Mouse (Mus musculus) heart, postnatal 0 days (tissue): ENCODE measurements around the gene St6galnac3. TPM values are rescaled to one million over a fixed set of nuclear protein-coding genes. Genes with fewer than 3 reads are reported as not detected.
"Not testable (repeated sequence)": the region's sequence is repeated elsewhere in the genome, so short reads cannot be mapped to it uniquely, and the experiment has no call there.

Experiments
- ATAC-seq: fragments of 200-750 bp; cut with Nextera tagmentation; 2 replicates; pipeline ENCODE4 v1.8.0; 2017; ENCODE audit warnings: low read depth, moderate number of reproducible peaks, moderate library complexity; ENCODE audit not compliant: insufficient read depth
- DNase-seq: peaks from one replicate; pipeline ENCODE4 v3.0.0-alpha.2; 2016; ENCODE audit warnings: low spot score
- H3K27ac ChIP-seq: fragments of 300-500 bp; sonication (generic); 2 replicates; pipeline ENCODE4 v1.5.1; 2014; ENCODE audit warnings: low read depth, mild to moderate bottlenecking
- H3K27me3 ChIP-seq: fragments of 300-500 bp; sonication (generic); 2 replicates; pipeline ENCODE4 v1.6.1; 2014; ENCODE audit warnings: low read length, mixed read lengths; ENCODE audit not compliant: control insufficient read depth, insufficient read depth
- H3K36me3 ChIP-seq: fragments of 300-500 bp; sonication (generic); replicated peaks from 2 replicates; pipeline ENCODE4 v1.6.1; 2014; ENCODE audit warnings: low read length, mixed read lengths; ENCODE audit not compliant: control insufficient read depth, insufficient read depth
- H3K4me1 ChIP-seq: fragments of 300-500 bp; sonication (generic); 2 replicates; pipeline ENCODE4 v1.6.1; 2014; ENCODE audit warnings: antibody characterized with exemption; ENCODE audit not compliant: control insufficient read depth, insufficient read depth
- H3K4me2 ChIP-seq: fragments of 300-500 bp; sonication (generic); 2 replicates; pipeline ENCODE4 v1.6.1; 2014; ENCODE audit warnings: low read depth, mild to moderate bottlenecking, low read length, moderate library complexity
- H3K4me3 ChIP-seq: fragments of 300-500 bp; sonication (generic); 2 replicates; pipeline ENCODE4 v1.5.1; 2014; ENCODE audit warnings: low read depth, low read length
- H3K9ac ChIP-seq: fragments of 300-500 bp; sonication (generic); replicated peaks from 2 replicates; pipeline ENCODE4 v1.6.1; 2014; ENCODE audit warnings: low read depth, low read length, mixed read lengths
- H3K9me3 ChIP-seq: fragments of 300-500 bp; sonication (generic); replicated peaks from 2 replicates; pipeline ENCODE4 v1.6.1; 2016; ENCODE audit warnings: low read length; ENCODE audit not compliant: control insufficient read depth
- CTCF ChIP-seq: IDR thresholded peaks from 2 replicates; pipeline ENCODE4 v1.5.1; 2016; ENCODE audit warnings: antibody characterized with exemption, control low read depth, low read depth
- EP300 ChIP-seq: IDR thresholded peaks from 2 replicates; pipeline ENCODE4 v1.6.1; 2016; ENCODE audit warnings: antibody characterized with exemption, low read depth
- WGBS: fragments of 180-500 bp; shearing (Covaris S2); extraction: QIAGEN DNeasy Blood & Tissue Kit; methylation state at CpG from one replicate; pipeline ENCODE4 v1.1.7; 2014; 5-methylcytosine and 5-hydroxymethylcytosine counted together
- polyA plus RNA-seq: library from polyadenylated mRNA; unstranded; fragments of >200 nt; fragmentation: Nextera tagmentation; extraction: Ambion mirVana; gene quantifications from 2 replicates; pipeline ENCODE4 v1.2.1, GENCODE M21; 2015
- total RNA-seq: library from RNA; depleted of rRNA; stranded (reverse); fragments of >200 nt; gene quantifications from 2 replicates; pipeline ENCODE4 v1.2.3, GENCODE M21; 2014; ENCODE audit warnings: low replicate concordance

St6galnac3 gene
- total and polyA plus RNA-seq, 2 experiments from 2014 or later, result 9.7 to 22.5 TPM

DNA sequence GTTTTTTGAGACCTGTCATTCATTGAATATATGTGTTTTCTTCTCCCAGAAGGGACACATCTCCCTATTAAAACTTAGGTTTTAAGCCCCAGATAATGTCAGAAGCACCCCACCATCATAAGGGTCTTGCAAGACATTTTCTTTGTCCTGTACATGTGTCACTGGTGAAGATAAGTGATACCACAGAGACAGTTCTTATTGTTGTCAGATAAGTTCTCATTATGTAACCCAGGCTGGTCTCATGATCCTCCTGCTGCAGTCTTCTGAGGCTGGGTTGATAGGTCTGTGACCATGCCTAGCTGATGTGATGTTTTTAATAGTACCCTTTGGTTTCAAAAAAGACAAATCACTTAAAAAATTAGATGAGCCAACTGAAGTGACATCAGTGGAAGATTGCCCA is 40.2 kb upstream of the St6galnac3 start:
- TF ChIP-seq CTCF (no peak), EP300 (no peak)
- no peak for ATAC-seq
- no peak overlapping the region for H3K9ac ChIP-seq
- no peak overlapping the region for H3K4me3 ChIP-seq
- H3K27ac ChIP-seq, result no peak overlapping the region
- H3K4me1 ChIP-seq, result no peaks in the 10 kb centered on the region
- no peaks in the 10 kb centered on the region for H3K36me3 ChIP-seq
- no peaks in the 10 kb centered on the region for H3K27me3 ChIP-seq
- no peak for DNase-seq
- H3K4me2 ChIP-seq, result no peak overlapping the region
- H3K9me3 ChIP-seq, result 0 out of 2 replicates have a peak, but pooled peaks cover 4% of the 10 kb centered on the region

DNA sequence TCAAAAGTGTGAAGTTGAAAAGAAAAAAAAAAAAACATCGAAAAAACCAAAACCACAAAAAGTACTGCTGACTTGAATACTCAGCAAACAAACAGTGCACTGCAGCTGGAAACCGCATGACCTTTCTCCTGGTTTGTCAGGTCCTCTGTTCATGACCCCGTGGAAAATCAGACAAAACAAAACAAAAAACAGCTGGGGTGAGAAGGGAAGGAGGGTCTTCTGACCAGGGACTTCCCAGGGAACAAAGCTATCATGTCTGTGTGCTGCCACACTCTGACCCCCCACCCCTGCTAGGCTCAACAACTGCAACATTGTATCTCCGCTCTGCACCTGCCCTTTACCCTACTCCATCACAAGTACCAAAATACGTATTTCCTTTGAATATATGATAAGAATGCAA is 39.8 kb upstream of the St6galnac3 start:
- TF ChIP-seq CTCF, result no peak
- no peak for TF ChIP-seq EP300
- 52% methylated on average over 5 of the region's 5 CpGs for WGBS
- no peaks in the 10 kb centered on the region for H3K36me3 ChIP-seq

DNA sequence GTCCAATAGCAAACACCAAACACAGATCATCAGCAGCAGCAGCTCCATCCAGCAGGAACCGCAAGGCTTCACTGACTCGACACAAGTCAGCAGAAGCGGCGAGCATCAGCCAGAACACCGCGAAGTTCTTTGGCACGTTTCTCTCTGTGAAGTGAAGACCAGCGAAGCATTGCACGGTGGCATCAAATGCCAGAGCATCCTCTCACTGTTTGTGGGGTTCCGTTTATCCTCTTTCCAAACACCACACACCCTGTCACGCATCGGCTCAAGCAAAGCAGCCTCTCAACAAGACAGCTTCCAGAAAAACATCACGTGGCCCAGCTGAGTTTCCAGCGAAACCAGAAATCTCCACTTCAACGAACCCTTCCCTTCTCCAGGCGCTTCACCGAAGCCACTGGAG is 36.2 kb upstream of the St6galnac3 start:
- Histone ChIP-seq H3K36me3 (no peaks in the 10 kb centered on the region), H3K4me1 (no peaks in the 10 kb centered on the region), H3K27me3 (no peaks in the 10 kb centered on the region), H3K27ac (no peak overlapping the region), H3K9me3 (no peaks in the 10 kb centered on the region), H3K4me2 (no peak overlapping the region), H3K4me3 (no peak overlapping the region), H3K9ac (no peak overlapping the region)
- DNase-seq (no peak), ATAC-seq (no peak)
- TF ChIP-seq EP300, result no peak
- no peak for TF ChIP-seq CTCF
- 79% methylated on average over 17 of the region's 17 CpGs for WGBS

More for the DNA sequence above, 39.8 kb upstream of the St6galnac3 start:
- no peak overlapping the region for H3K4me3 ChIP-seq
- H3K27me3 ChIP-seq, result no peaks in the 10 kb centered on the region
- ATAC-seq, result no peak
- H3K9ac ChIP-seq, result no peak overlapping the region
- no peak overlapping the region for H3K27ac ChIP-seq
- no peaks in the 10 kb centered on the region for H3K4me1 ChIP-seq
- DNase-seq, result no peak
- no peak overlapping the region for H3K4me2 ChIP-seq
- H3K9me3 ChIP-seq, result 0 out of 2 replicates have a peak, but pooled peaks cover 4% of the 10 kb centered on the region

DNA sequence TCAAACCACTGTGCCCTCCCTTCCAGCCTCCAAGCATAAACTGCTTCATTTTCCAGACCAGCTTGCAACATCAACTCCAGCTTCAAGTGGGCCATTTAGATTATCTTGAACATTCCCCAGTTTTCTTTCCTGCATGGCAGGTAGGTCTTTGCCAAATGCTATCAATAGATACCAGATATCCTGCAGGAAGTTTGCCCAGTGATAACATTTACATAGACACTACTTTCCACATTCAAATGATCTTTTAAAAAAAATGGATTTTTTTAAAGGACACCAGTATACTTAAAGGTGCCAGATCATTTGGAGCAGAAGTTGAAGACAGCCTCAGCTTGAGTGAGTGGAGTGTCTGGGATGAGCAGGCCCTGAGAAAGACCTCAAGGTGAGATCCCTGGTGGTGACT is 34.3 kb upstream of the St6galnac3 start:
- ATAC-seq (no peak), DNase-seq (no peak)
- Histone ChIP-seq H3K9me3 (no peaks in the 10 kb centered on the region), H3K4me1 (no peaks in the 10 kb centered on the region), H3K4me2 (no peak overlapping the region), H3K27me3 (no peaks in the 10 kb centered on the region), H3K4me3 (no peak overlapping the region), H3K9ac (no peak overlapping the region), H3K36me3 (no peaks in the 10 kb centered on the region), H3K27ac (no peak overlapping the region)
- no peak for TF ChIP-seq CTCF
- TF ChIP-seq EP300, result no peak

DNA sequence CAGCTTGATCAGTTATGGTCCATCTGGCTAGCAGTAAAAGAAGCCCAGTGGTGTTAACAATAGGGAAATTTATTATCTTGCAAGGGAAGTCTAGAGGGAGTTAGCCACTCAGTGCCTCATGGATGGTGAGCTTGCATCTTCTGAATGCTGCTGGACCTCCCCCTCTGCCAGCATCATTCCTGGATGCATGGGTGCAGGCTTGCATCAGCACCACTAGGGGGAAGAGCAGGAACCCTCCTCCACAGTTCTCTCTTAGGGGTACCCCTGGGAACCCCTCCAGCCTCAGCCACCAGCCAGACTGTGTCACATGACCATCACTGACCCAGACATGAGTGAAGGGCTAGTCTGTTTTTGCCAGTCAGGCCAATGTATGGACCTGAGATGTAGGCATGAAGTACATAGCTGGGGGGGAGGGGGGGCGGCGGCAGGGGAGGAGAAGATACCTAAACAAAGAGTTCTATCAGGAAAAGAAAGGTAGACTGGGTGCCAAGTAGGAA is 31.6 kb upstream of the St6galnac3 start:
- Histone ChIP-seq H3K9ac (no peak overlapping the region), H3K27me3 (no peaks in the 10 kb centered on the region), H3K9me3 (no peaks in the 10 kb centered on the region), H3K36me3 (no peaks in the 10 kb centered on the region), H3K4me2 (no peak overlapping the region), H3K4me1 (no peaks in the 10 kb centered on the region), H3K27ac (no peak overlapping the region), H3K4me3 (no peak overlapping the region)
- no peak for DNase-seq
- ATAC-seq, result no peak
- TF ChIP-seq EP300, result no peak
- no peak for TF ChIP-seq CTCF
- WGBS, result 94% methylated on average over 2 of the region's 2 CpGs

DNA sequence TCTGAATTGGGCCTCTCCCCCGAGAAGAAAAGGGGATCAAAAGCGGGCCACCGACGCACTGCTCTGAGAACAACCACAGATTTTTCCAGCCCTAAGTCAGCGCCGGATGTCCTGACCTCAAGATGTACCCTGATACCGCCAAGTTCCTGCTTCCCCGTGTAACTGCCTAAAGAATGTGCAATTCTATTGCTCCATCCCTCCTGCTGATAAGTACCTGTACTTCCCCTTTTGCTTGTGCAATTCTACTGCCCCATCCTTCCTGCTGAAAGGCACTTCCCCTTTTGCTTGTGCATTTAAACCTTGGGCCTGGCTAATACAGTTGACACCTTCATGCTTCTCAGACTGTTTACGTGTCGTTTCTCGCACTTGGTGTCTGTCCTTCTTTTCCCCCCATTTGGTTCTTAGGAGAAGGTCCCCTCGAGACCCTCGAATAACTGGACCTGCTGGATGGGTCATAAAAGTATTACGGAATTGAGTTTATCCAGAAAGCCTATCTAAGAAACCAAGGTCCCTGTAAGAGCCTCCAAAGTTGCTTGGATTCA is 30.9 kb upstream of the St6galnac3 start:
- H3K4me1 ChIP-seq, H3K9me3 ChIP-seq, H3K27me3 ChIP-seq, H3K36me3 ChIP-seq, H3K4me2 ChIP-seq, H3K4me3 ChIP-seq, ATAC-seq, H3K27ac ChIP-seq, DNase-seq, H3K9ac ChIP-seq: not testable (repeated sequence)
- 55% methylated on average over 14 of the region's 14 CpGs for WGBS
